Mouse (Mus musculus): ENCODE data around the gene Oosp1.

DNA sequence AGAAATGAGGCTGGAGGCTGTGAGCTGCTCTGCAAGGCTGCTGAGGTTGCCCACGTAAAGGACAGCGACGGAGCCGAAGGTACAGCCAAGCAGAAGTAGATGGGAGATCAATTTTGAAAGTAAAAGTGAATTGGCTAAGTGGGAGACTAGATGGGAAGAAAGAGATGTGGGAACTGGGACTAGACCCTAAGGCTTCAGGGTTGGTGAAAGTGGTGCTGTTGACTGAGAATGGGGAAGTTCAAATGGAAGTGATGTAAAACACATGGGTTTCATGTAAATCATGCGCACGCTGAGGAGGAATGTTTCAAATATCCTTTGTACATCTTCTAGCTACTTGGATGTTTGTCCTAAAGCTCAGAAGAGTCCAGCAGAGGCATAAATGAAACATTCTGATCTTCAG is 7.4 kb upstream of the Oosp1 start:
- TF ChIP-seq ZC3H11A (IDR thresholded peaks at IDR 0.05; ENCODE audit: borderline replicate concordance, low read depth, low read length) (no peak), CHD2 (IDR thresholded peaks at IDR 0.05; ENCODE audit: low read depth, low read length) (no peak), HCFC1 (IDR thresholded peaks at IDR 0.05; ENCODE audit: borderline replicate concordance, insufficient read depth, low read length) (no peak), ZNF384 (IDR thresholded peaks at IDR 0.05; ENCODE audit: low read depth, low read length) (no peak), MAFK (IDR thresholded peaks at IDR 0.05; ENCODE audit: insufficient read depth, low read depth, low read length) (no peak)
